Mouse (Mus musculus): ENCODE measurements around the gene Slc4a1ap. TPM values are rescaled to one million over a fixed set of nuclear protein-coding genes. Genes with fewer than 3 reads are reported as not detected.
"Not testable (repeated sequence)": the region's sequence is repeated elsewhere in the genome, so short reads cannot be mapped to it uniquely, and the experiment has no call there.

Gene Slc4a1ap
- 10 to 100 TPM; 34.7 to 39.1 TPM for total RNA-seq (2021)
- long read RNA-seq, experiment 1, transcript Slc4a1ap-201 (13 exons, 2,424 nt) = major isoform, 6 of 15 reads
- long read RNA-seq, experiment 1, partial matches to known transcripts = 2 of 15 reads
- long read RNA-seq, experiment 1, other reads (novel, unspliced or antisense) = 4 of 15 reads
- long read RNA-seq, experiment 2, transcript Slc4a1ap-201 (13 exons, 2,424 nt) = major isoform, 14 of 29 reads
- long read RNA-seq, experiment 2, partial matches to known transcripts = 2 of 29 reads
- long read RNA-seq, experiment 2, other reads (novel, unspliced or antisense) = 8 of 29 reads

GRCm38 (mm10) chr5:31526354-31527116, at the start of gene Slc4a1ap:
Gene Slc4a1ap, plus strand, starts transcription at chr5:31526995.
- DNase-seq (ENCODE audit: low spot score in 2 of 2) = peak; percentile 54 to 56

GRCm38 (mm10) chr5:31480536-31480935, 46.3 kb upstream of the Slc4a1ap start:
- no peak for DNase-seq (ENCODE audit: low spot score in 2 of 2)

- DNase-seq (ENCODE audit: low spot score in 2 of 2) = no peak
Observed at GRCm38 (mm10) chr5:31485440-31485839, 41.4 kb upstream of the Slc4a1ap start, which contains the start of gene 4930548H24Rik. Gene 4930548H24Rik, plus strand, starts transcription at chr5:31485740.

GRCm38 (mm10) chr5:31487889-31488288, 38.9 kb upstream of the Slc4a1ap start:
- DNase-seq (ENCODE audit: low spot score in 2 of 2) = no peak

GRCm38 (mm10) chr5:31489116-31489769, 37.6 kb upstream of the Slc4a1ap start:
- DNase-seq (ENCODE audit: low spot score in 2 of 2) = no peak

GRCm38 (mm10) chr5:31492031-31492430, 34.8 kb upstream of the Slc4a1ap start:
- no peak for DNase-seq (ENCODE audit: low spot score in 2 of 2)

- peak; percentile 69 to 79 for DNase-seq (ENCODE audit: low spot score in 2 of 2)
Observed at GRCm38 (mm10) chr5:31494513-31495297, 32.1 kb upstream of the Slc4a1ap start, which contains the start of gene Gpn1. Gene Gpn1, plus strand, starts transcription at chr5:31494741.

- DNase-seq (ENCODE audit: low spot score in 2 of 2) = no peak
Observed at GRCm38 (mm10) chr5:31504843-31505242, 22.0 kb upstream of the Slc4a1ap start.

- DNase-seq (ENCODE audit: low spot score in 2 of 2) = no peak
Observed at GRCm38 (mm10) chr5:31512481-31512880, 14.3 kb upstream of the Slc4a1ap start.

GRCm38 (mm10) chr5:31520556-31520955, 6.2 kb upstream of the Slc4a1ap start:
- no peak for DNase-seq (ENCODE audit: low spot score in 2 of 2)

- no peak for DNase-seq (ENCODE audit: low spot score in 2 of 2)
Observed at GRCm38 (mm10) chr5:31527117-31527680, 404 bp downstream of the Slc4a1ap start.

- not testable (repeated sequence) for DNase-seq (ENCODE audit: low spot score in 2 of 2)
Observed at GRCm38 (mm10) chr5:31527707-31528106, 912 bp downstream of the Slc4a1ap start, which contains the start of gene Supt7l. Gene Supt7l, minus strand, starts transcription at chr5:31527807.

- no peak for DNase-seq (ENCODE audit: low spot score in 2 of 2)
Observed at GRCm38 (mm10) chr5:31528560-31528959, 1.8 kb downstream of the Slc4a1ap start.

- no peak for DNase-seq (ENCODE audit: low spot score in 2 of 2)
Observed at GRCm38 (mm10) chr5:31535228-31535627, 8.4 kb downstream of the Slc4a1ap start.

- DNase-seq (ENCODE audit: low spot score in 2 of 2) = no peak
Observed at GRCm38 (mm10) chr5:31559401-31559800, 32.6 kb downstream of the Slc4a1ap start.

GRCm38 (mm10) chr5:31560352-31560751, 33.6 kb downstream of the Slc4a1ap start:
- DNase-seq (ENCODE audit: low spot score in 2 of 2) = no peak

GRCm38 (mm10) chr5:31562036-31562666, 35.4 kb downstream of the Slc4a1ap start:
- no peak for DNase-seq (ENCODE audit: low spot score in 2 of 2)

- DNase-seq (ENCODE audit: low spot score in 2 of 2) = peak; percentile 42 to 54
Observed at GRCm38 (mm10) chr5:31563496-31563895, 36.7 kb downstream of the Slc4a1ap start.

- DNase-seq (ENCODE audit: low spot score in 2 of 2) = no peak
Observed at GRCm38 (mm10) chr5:31563905-31564304, 37.1 kb downstream of the Slc4a1ap start.

- no peak for DNase-seq (ENCODE audit: low spot score in 2 of 2)
Observed at GRCm38 (mm10) chr5:31564976-31565375, 38.2 kb downstream of the Slc4a1ap start.
